Comparison of ENCODE assay signal across 23 mouse cellular contexts in genomic region chr6:91061296-91061695, GRCm38 (mm10). TPM values are rescaled to one million over a fixed set of nuclear protein-coding genes. Genes with fewer than 3 reads are reported as not detected.
A peak's percentile ranks its signal among the peaks of the same experiment; 100 is the strongest.
DNase-seq lines count a peak whose midpoint lies in the region; ATAC-seq lines count a peak whose summit lies in the region.
"Had no signal": no experiment of that assay in that cellular context is flagged by ENCODE, and none has a peak within 500 bp of the region (broad histone marks: within the 10 kb centered on the region; RNA-seq: fewer than 3 reads in every experiment).

No protein-coding gene starts in this region.

- no peaks in the 10 kb centered on the region for H3K9me3 ChIP-seq in liver, embryonic 11.5 days (ENCODE audit: control insufficient read depth, low read length)
- H3K9me3 ChIP-seq in hindbrain, embryonic 11.5 days (ENCODE audit: control insufficient read depth, low read length) = no peaks in the 10 kb centered on the region
- H3K9me3 ChIP-seq: embryonic facial prominence, embryonic 10.5 days; embryonic facial prominence, embryonic 12.5 days; forebrain, embryonic 13.5 days; forebrain, embryonic 15.5 days; G1E had no signal

- no peak overlapping the region for H3K27ac ChIP-seq in liver, embryonic 11.5 days (ENCODE audit: low read depth, low read length)
- H3K27ac ChIP-seq in hindbrain, embryonic 11.5 days (ENCODE audit: low read depth, low read length) = no peak overlapping the region
- H3K27ac ChIP-seq: embryonic facial prominence, embryonic 10.5 days; embryonic facial prominence, embryonic 12.5 days; forebrain, embryonic 13.5 days; forebrain, embryonic 15.5 days had no signal

- no peaks in the 10 kb centered on the region for H3K27me3 ChIP-seq in liver, embryonic 11.5 days (replicated peaks; ENCODE audit: control insufficient read depth, insufficient read depth, low read length)
- H3K27me3 ChIP-seq in hindbrain, embryonic 11.5 days (ENCODE audit: control insufficient read depth, insufficient read depth, low read length) = no peaks in the 10 kb centered on the region
- H3K27me3 ChIP-seq: embryonic facial prominence, embryonic 12.5 days; forebrain, embryonic 13.5 days; forebrain, embryonic 15.5 days had no signal

- peaks cover 11% of the 10 kb centered on the region for H3K36me3 ChIP-seq in liver, embryonic 11.5 days (ENCODE audit: control insufficient read depth, insufficient read depth, low read length)
- H3K36me3 ChIP-seq in hindbrain, embryonic 11.5 days (ENCODE audit: control insufficient read depth, insufficient read depth, low read length) = no peaks in the 10 kb centered on the region
- H3K36me3 ChIP-seq: embryonic facial prominence, embryonic 12.5 days had no signal

- no peak overlapping the region for H3K4me3 ChIP-seq in liver, embryonic 11.5 days (ENCODE audit: low read depth, low read length)
- H3K4me3 ChIP-seq in hindbrain, embryonic 11.5 days (ENCODE audit: low read depth, low read length) = no peak overlapping the region
- H3K4me3 ChIP-seq: embryonic facial prominence, embryonic 10.5 days; embryonic facial prominence, embryonic 12.5 days; forebrain, embryonic 13.5 days; forebrain, embryonic 15.5 days had no signal

- DNase-seq in 3134 (ENCODE audit: extremely low read depth, insufficient read length, low spot score) = peak; percentile 19
- peak; percentile 84 for DNase-seq in 416B (ENCODE audit: low read depth)
- DNase-seq in NIH3T3 (ENCODE audit: low read depth) = peak; percentile 32
- no peak for DNase-seq in liver, embryonic 11.5 days (ENCODE audit: low spot score)
- no peak for DNase-seq in hindbrain, embryonic 11.5 days (ENCODE audit: low spot score)
- DNase-seq in kidney, adult 11 months = no peak
- DNase-seq: adrenal gland, adult 2 months; adrenal gland, postnatal 10 days; adrenal gland, postnatal 25 days; cerebellum, adult 11 months; cerebellum, adult 18-20 months; cerebellum, adult 8-10 months; cerebellum, adult 9-11 months; cerebellum, postnatal 14 days; cerebellum, postnatal 36 days; forebrain, postnatal 0 days had no signal

- H3K9ac ChIP-seq in liver, embryonic 11.5 days (ENCODE audit: low read depth, low read length) = no peak overlapping the region
- no peak overlapping the region for H3K9ac ChIP-seq in hindbrain, embryonic 11.5 days (ENCODE audit: low read depth, low read length)
- H3K9ac ChIP-seq: embryonic facial prominence, embryonic 12.5 days; forebrain, embryonic 13.5 days; forebrain, embryonic 15.5 days; forebrain, postnatal 0 days had no signal

- no peak overlapping the region for H3K4me2 ChIP-seq in liver, embryonic 11.5 days
- no peak overlapping the region for H3K4me2 ChIP-seq in hindbrain, embryonic 11.5 days (replicated peaks; ENCODE audit: low read depth, low read length)
- H3K4me2 ChIP-seq: embryonic facial prominence, embryonic 12.5 days; forebrain, embryonic 13.5 days; forebrain, embryonic 15.5 days had no signal

- 0 out of 2 replicates have a peak, but pooled peaks have one; percentile 16 for ATAC-seq in megakaryocyte progenitor cell, adult 5-6 weeks (replicated peaks; ENCODE audit: poor library complexity)
- ATAC-seq in liver, embryonic 11.5 days (replicated peaks; ENCODE audit: low FRiP score) = no peak; the same call in 1 of the 2 replicates
- ATAC-seq in hindbrain, embryonic 11.5 days (ENCODE audit: low FRiP score) = no peak
- ATAC-seq: forebrain, embryonic 13.5 days; forebrain, embryonic 15.5 days; forebrain, postnatal 0 days had no signal

- H3K4me1 ChIP-seq in liver, embryonic 11.5 days (replicated peaks; ENCODE audit: control insufficient read depth, insufficient read depth, low read length) = no peaks in the 10 kb centered on the region
- no peaks in the 10 kb centered on the region for H3K4me1 ChIP-seq in hindbrain, embryonic 11.5 days (replicated peaks; ENCODE audit: control insufficient read depth, insufficient read depth, low read length)
- H3K4me1 ChIP-seq: embryonic facial prominence, embryonic 10.5 days; embryonic facial prominence, embryonic 12.5 days; forebrain, embryonic 13.5 days; forebrain, embryonic 15.5 days had no signal

- 75% methylated on average over 2 of the region's 2 CpGs for WGBS in liver, embryonic 11.5 days
- 83% methylated on average over 2 of the region's 2 CpGs for WGBS in hindbrain, embryonic 11.5 days

RNA-seq across cellular contexts. Expression of gene Nup210, which starts 55.3 kb away (rescaled TPM):
- total RNA-seq in megakaryocyte progenitor cell, adult 5-6 weeks (2015) = 157 and 167 TPM in 2 replicates
- total RNA-seq in megakaryocyte progenitor cell, adult 5-6 weeks (2017) = 173 and 176 TPM in 2 replicates
- polyA plus RNA-seq in liver, embryonic 11.5 days (2014; fragmentation: Nextera tagmentation; extraction: Ambion mirVana) = 53.5 and 58.3 TPM in 2 replicates
- polyA plus RNA-seq in hindbrain, embryonic 11.5 days (2014; fragmentation: Nextera tagmentation; extraction: Ambion mirVana) = 11.9 and 12.3 TPM in 2 replicates
- polyA plus RNA-seq: C2C12 had no signal

Comparison
In these comparisons a context has a peak if more than half of its experiments do, and no peak if none do; other contexts are left out.
1. DNase-seq: peak in 3134 (single experiment), 416B (single experiment) and NIH3T3 (single experiment); none in liver, embryonic 11.5 days (single experiment), hindbrain, embryonic 11.5 days (single experiment) and kidney, adult 11 months (single experiment).